Mouse (Mus musculus) intestine, embryonic 16.5 days (tissue): Measurements from ENCODE around the gene Cdk2ap1. TPM values are rescaled to one million over a fixed set of nuclear protein-coding genes. Genes with fewer than 3 reads are reported as not detected.

Experiments used
- ATAC-seq: fragments of 200-750 bp; cut with Nextera tagmentation; 2 replicates; pipeline ENCODE4 v1.8.0; 2017; ENCODE audit warnings: moderate TSS enrichment, moderate library complexity
- H3K27ac ChIP-seq: fragments of 300-500 bp; sonication (generic); 2 replicates; pipeline ENCODE4 v1.5.1; 2014; ENCODE audit warnings: mild to moderate bottlenecking, low read length
- H3K27me3 ChIP-seq: fragments of 300-500 bp; sonication (generic); replicated peaks from 2 replicates; pipeline ENCODE4 v1.6.1; 2014; ENCODE audit warnings: low read length, control low read depth, mixed read lengths; ENCODE audit not compliant: control insufficient read depth, insufficient read depth
- H3K36me3 ChIP-seq: fragments of 300-500 bp; sonication (generic); 2 replicates; pipeline ENCODE4 v1.6.1; 2014; ENCODE audit warnings: low read length, control low read depth; ENCODE audit not compliant: control insufficient read depth, insufficient read depth
- H3K4me1 ChIP-seq: fragments of 300-500 bp; sonication (generic); 2 replicates; pipeline ENCODE4 v1.6.1; 2014; ENCODE audit warnings: low read length, control low read depth, mixed read lengths; ENCODE audit not compliant: control insufficient read depth, insufficient read depth
- H3K4me2 ChIP-seq: fragments of 300-500 bp; sonication (generic); 2 replicates; pipeline ENCODE4 v1.6.1; 2014; ENCODE audit warnings: low read depth, low read length, control low read depth
- H3K4me3 ChIP-seq: fragments of 300-500 bp; sonication (generic); 2 replicates; pipeline ENCODE4 v1.5.1; 2014; ENCODE audit warnings: mild to moderate bottlenecking, low read length
- H3K9ac ChIP-seq: fragments of 300-500 bp; sonication (generic); 2 replicates; pipeline ENCODE4 v1.6.1; 2014; ENCODE audit warnings: low read depth, low read length
- H3K9me3 ChIP-seq: fragments of 300-500 bp; sonication (generic); 2 replicates; pipeline ENCODE4 v1.6.1; 2016; ENCODE audit warnings: low read length, control low read depth; ENCODE audit not compliant: control insufficient read depth
- WGBS: fragments of 180-500 bp; shearing (Covaris S2); extraction: QIAGEN DNeasy Blood & Tissue Kit; methylation state at CpG from one replicate; pipeline ENCODE4 v1.1.7; 2014; 5-methylcytosine and 5-hydroxymethylcytosine counted together
- polyA plus RNA-seq: library from polyadenylated mRNA; unstranded; fragments of >200 nt; fragmentation: Nextera tagmentation; extraction: Ambion mirVana; gene quantifications from 2 replicates; pipeline ENCODE4 v1.2.1, GENCODE M21; 2015

Gene Cdk2ap1
- polyA plus RNA-seq, 1 experiment from 2014 or later: 21.1 TPM

DNA sequence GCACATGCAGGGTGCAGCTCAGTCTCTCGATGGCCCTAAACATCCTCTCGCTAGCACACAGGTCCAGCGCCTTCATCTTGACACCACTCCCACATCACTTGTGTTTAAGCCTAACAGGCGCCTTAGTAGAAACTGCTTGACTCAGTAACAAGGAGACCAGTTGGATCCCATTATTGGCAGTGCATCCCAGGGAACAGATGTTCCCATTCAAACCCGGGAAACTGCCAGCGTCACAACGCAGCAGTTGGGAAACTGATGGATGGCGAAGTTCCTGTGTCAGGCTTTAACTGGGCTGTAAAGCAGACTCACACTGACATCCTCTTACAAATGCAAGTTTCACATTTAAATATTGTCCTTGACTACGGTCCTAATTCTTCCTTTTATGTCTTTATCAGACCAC is 25.0 kb downstream of the Cdk2ap1 start:
- Histone ChIP-seq H3K9ac (no peak overlapping the region), H3K36me3 (no peaks in the 10 kb centered on the region), H3K4me3 (no peak overlapping the region), H3K4me2 (no peak overlapping the region), H3K27ac (no peak overlapping the region; the same call in 1 of the 2 replicates), H3K27me3 (no peaks in the 10 kb centered on the region), H3K4me1 (peaks cover 7% of the 10 kb centered on the region), H3K9me3 (no peaks in the 10 kb centered on the region)
- 46% methylated on average over 9 of the region's 9 CpGs for WGBS
- peak; percentile 18; the same call in 1 of the 2 replicates for ATAC-seq

GRCm38 (mm10) chr5:124337103-124337502 is 25.8 kb downstream of the Cdk2ap1 start:
- H3K4me1 ChIP-seq: peaks cover 7% of the 10 kb centered on the region
- WGBS: 84% methylated on average over 9 of the region's 9 CpGs
- no peak overlapping the region for H3K27ac ChIP-seq
- H3K36me3 ChIP-seq: no peaks in the 10 kb centered on the region
- no peak overlapping the region for H3K4me2 ChIP-seq
- H3K4me3 ChIP-seq: no peak overlapping the region
- no peak for ATAC-seq
- H3K27me3 ChIP-seq: no peaks in the 10 kb centered on the region
- H3K9me3 ChIP-seq: no peaks in the 10 kb centered on the region
- no peak overlapping the region for H3K9ac ChIP-seq

DNA sequence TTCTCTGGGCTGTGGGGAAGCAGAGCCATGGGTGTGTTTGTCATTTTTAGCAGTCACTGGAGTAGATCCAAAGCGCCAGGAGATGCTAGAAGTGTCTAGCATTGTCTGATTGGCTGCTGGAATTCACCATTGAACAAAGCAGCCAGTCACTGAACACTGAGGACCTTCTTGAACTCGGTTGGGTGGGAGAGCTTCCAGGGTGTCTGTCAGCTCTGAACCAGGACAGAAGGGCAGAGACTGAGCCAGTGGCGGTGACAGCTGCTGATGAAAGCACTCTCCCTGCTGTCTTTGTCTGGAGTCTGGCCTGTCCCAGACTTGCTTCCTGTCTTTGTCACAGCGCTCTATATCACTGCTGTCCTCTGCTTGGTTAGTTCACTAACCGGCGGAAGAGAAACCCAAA is 28.5 kb downstream of the Cdk2ap1 start:
- H3K4me3 ChIP-seq: no peak overlapping the region
- no peak overlapping the region for H3K4me2 ChIP-seq
- ATAC-seq: peak; percentile 37; the same call in 1 of the 2 replicates
- no peaks in the 10 kb centered on the region for H3K9me3 ChIP-seq
- 0 out of 2 replicates have a peak overlapping the region, but pooled peaks have one; percentile 38 for H3K27ac ChIP-seq
- H3K4me1 ChIP-seq: peaks cover 7% of the 10 kb centered on the region
- no peak overlapping the region for H3K9ac ChIP-seq
- no peaks in the 10 kb centered on the region for H3K36me3 ChIP-seq
- H3K27me3 ChIP-seq: no peaks in the 10 kb centered on the region
- WGBS: 52% methylated on average over 6 of the region's 6 CpGs

GRCm38 (mm10) chr5:124330086-124330485 is 32.8 kb downstream of the Cdk2ap1 start:
- Histone ChIP-seq H3K27me3 (no peaks in the 10 kb centered on the region), H3K4me2 (no peak overlapping the region), H3K9me3 (no peaks in the 10 kb centered on the region), H3K4me1 (peaks cover 7% of the 10 kb centered on the region), H3K4me3 (no peak overlapping the region), H3K9ac (no peak overlapping the region), H3K27ac (no peak overlapping the region), H3K36me3 (no peaks in the 10 kb centered on the region)
- no peak for ATAC-seq
- WGBS: 91% methylated on average over 6 of the region's 6 CpGs

- WGBS: under 1% methylated on average over 72 of the region's 72 CpGs
- H3K27me3 ChIP-seq: no peaks in the 10 kb centered on the region
- no peaks in the 10 kb centered on the region for H3K9me3 ChIP-seq
- no peaks in the 10 kb centered on the region for H3K36me3 ChIP-seq
- H3K9ac ChIP-seq: peak within 1 kb of the TSS; percentile 79
- peak within 1 kb of the TSS; percentile 85 for H3K4me2 ChIP-seq
- peak within 1 kb of the TSS; percentile 70 for H3K4me3 ChIP-seq
- ATAC-seq: peak; percentile 99
- H3K4me1 ChIP-seq: peaks cover 7% of the 10 kb centered on the region
- H3K27ac ChIP-seq: peak within 1 kb of the TSS; percentile 90
Observed at GRCm38 (mm10) chr5:124327510-124328364, 35.1 kb downstream of the Cdk2ap1 start, which contains the start of the genes Mphosph9 and 2810006K23Rik. Gene Mphosph9, minus strand, starts transcription at chr5:124327972. Gene 2810006K23Rik, plus strand, starts transcription at chr5:124328089.

GRCm38 (mm10) chr5:124326829-124327228 is 36.1 kb downstream of the Cdk2ap1 start:
- H3K9ac ChIP-seq: peak overlapping the region; percentile 79
- no peaks in the 10 kb centered on the region for H3K9me3 ChIP-seq
- H3K4me2 ChIP-seq: peak overlapping the region; percentile 53
- H3K4me3 ChIP-seq: peak overlapping the region; percentile 70
- H3K27me3 ChIP-seq: no peaks in the 10 kb centered on the region
- H3K36me3 ChIP-seq: no peaks in the 10 kb centered on the region
- WGBS: 2% methylated on average over 8 of the region's 8 CpGs
- ATAC-seq: no peak
- peaks cover 7% of the 10 kb centered on the region for H3K4me1 ChIP-seq
- H3K27ac ChIP-seq: no peak overlapping the region

GRCm38 (mm10) chr5:124317648-124318047 is 45.2 kb downstream of the Cdk2ap1 start:
- no peaks in the 10 kb centered on the region for H3K27me3 ChIP-seq
- H3K9ac ChIP-seq: no peak overlapping the region
- H3K36me3 ChIP-seq: peaks cover 3% of the 10 kb centered on the region; the same call in 1 of the 2 replicates
- WGBS: 69% methylated on average over 7 of the region's 7 CpGs
- H3K27ac ChIP-seq: no peak overlapping the region
- no peaks in the 10 kb centered on the region for H3K4me1 ChIP-seq
- ATAC-seq: no peak
- H3K4me3 ChIP-seq: no peak overlapping the region
- no peaks in the 10 kb centered on the region for H3K9me3 ChIP-seq
- no peak overlapping the region for H3K4me2 ChIP-seq

- H3K9ac ChIP-seq: no peak overlapping the region
- 93% methylated on average over 11 of the region's 11 CpGs for WGBS
- no peak overlapping the region for H3K27ac ChIP-seq
- 0 out of 2 replicates have a peak, but pooled peaks cover 5% of the 10 kb centered on the region for H3K9me3 ChIP-seq
- H3K4me3 ChIP-seq: no peak overlapping the region
- H3K4me2 ChIP-seq: no peak overlapping the region
- no peaks in the 10 kb centered on the region for H3K27me3 ChIP-seq
- ATAC-seq: no peak
- H3K36me3 ChIP-seq: peaks cover 11% of the 10 kb centered on the region
- H3K4me1 ChIP-seq: no peaks in the 10 kb centered on the region
Observed at GRCm38 (mm10) chr5:124315941-124316340, 46.9 kb downstream of the Cdk2ap1 start.

DNA sequence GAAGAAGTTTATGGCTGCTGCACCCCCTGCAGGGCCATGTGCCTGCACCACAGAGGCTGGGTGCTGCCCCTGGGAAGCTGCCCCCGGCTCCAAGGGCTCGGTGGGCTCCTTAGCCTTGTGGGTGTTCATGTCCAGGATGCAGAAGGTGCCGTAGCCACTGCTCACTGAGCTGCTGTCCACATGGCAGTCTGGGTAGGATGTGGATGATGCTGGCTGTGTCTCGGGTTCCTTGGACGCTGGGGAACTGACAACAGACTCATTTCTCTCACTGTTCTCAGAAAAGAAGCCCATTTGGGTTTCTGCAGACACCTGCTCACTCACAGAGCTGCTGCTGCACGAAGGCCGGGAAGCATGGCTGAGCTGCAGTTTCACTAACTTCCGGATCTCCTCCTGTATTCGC is 47.4 kb downstream of the Cdk2ap1 start:
- H3K9ac ChIP-seq: no peak overlapping the region
- 90% methylated on average over 9 of the region's 9 CpGs for WGBS
- H3K4me3 ChIP-seq: no peak overlapping the region
- ATAC-seq: no peak
- H3K36me3 ChIP-seq: peaks cover 11% of the 10 kb centered on the region
- no peak overlapping the region for H3K4me2 ChIP-seq
- H3K9me3 ChIP-seq: 0 out of 2 replicates have a peak, but pooled peaks cover 5% of the 10 kb centered on the region
- no peak overlapping the region for H3K27ac ChIP-seq
- H3K27me3 ChIP-seq: no peaks in the 10 kb centered on the region
- no peaks in the 10 kb centered on the region for H3K4me1 ChIP-seq
